Mouse (Mus musculus): ENCODE data around the gene Hivep2. TPM values are rescaled to one million over a fixed set of nuclear protein-coding genes. Genes with fewer than 3 reads are reported as not detected.

The Hivep2 gene
- polyA plus RNA-seq, 1 experiment from 2014 or later, result 8.8 TPM

- in situ Hi-C loops (cut with MboI; ENCODE audit: low pct_unique_long_range_greater_than_20kb), result loop anchor here (5.0 kb wide), 1 partner anchor 51 kb away; the partner anchor contains the start of gene Hivep2
- no peak for DNase-seq (ENCODE audit: low read depth, low spot score)
- no peak for ATAC-seq
- no peaks in the 10 kb centered on the region for H3K27me3 ChIP-seq
- ChIA-PET CTCF (interaction anchor here (1.2 to 2.0 kb wide), 3 partner anchors 7 to 38 kb away, joined by 3 to 8 read pairs (median 4); no protein-coding TSS in a partner anchor), POLR2A (interaction anchor here (1.7 kb wide), 1 partner anchor 22 kb away, joined by 3 read pairs; no protein-coding TSS in a partner anchor)
- TF ChIP-seq CTCF (IDR thresholded peaks at IDR 0.05), result no peak
Observed at GRCm38 (mm10) chr10:14018672-14019071, 52.8 kb downstream of the Hivep2 start.

DNA sequence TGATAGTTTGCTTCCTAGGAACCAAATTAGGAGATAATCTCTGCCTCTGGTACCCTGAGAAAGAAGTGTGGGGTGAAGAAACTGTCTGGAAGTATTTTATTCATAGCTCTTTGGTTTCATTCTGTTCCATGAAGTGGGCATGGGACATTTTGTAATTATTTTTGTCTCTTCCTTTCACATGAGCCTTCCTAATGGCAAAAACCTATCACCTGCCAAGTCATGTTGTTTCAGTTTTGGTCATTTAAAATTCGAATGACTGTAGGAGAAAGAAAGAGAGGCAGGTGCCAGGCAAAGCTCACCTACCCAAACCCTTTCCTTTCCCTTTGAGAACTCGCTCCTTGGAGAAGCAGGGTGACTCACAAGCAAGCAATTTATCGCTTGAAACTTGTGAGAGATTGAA is 53.3 kb downstream of the Hivep2 start:
- POLR2A ChIA-PET, result interaction anchor here (1.7 kb wide), 1 partner anchor 22 kb away, joined by 3 read pairs; no protein-coding TSS in a partner anchor
- ATAC-seq, result no peak
- CTCF ChIA-PET, result interaction anchor here (1.2 to 2.0 kb wide), 3 partner anchors 8 to 38 kb away, joined by 3 to 8 read pairs (median 4); no protein-coding TSS in a partner anchor
- in situ Hi-C loops (cut with MboI; ENCODE audit: low pct_unique_long_range_greater_than_20kb), result loop anchor here (5.0 kb wide), 1 partner anchor 52 kb away; the partner anchor contains the start of gene Hivep2
- H3K27me3 ChIP-seq, result no peaks in the 10 kb centered on the region
- no peak for DNase-seq (ENCODE audit: low read depth, low spot score)
- no peak for TF ChIP-seq CTCF (IDR thresholded peaks at IDR 0.05)

- ATAC-seq (no peak), DNase-seq (ENCODE audit: low read depth, low spot score) (no peak)
- CTCF ChIA-PET, result interaction anchor here (1.5 kb wide), 1 partner anchor 9 kb away, joined by 4 read pairs; no protein-coding TSS in a partner anchor
- no peak for TF ChIP-seq CTCF (IDR thresholded peaks at IDR 0.05)
- in situ Hi-C loops (cut with MboI; ENCODE audit: low pct_unique_long_range_greater_than_20kb), result no loop called here
- H3K27me3 ChIP-seq, result no peaks in the 10 kb centered on the region
- POLR2A ChIA-PET, result no interaction called here
Observed at GRCm38 (mm10) chr10:14020253-14020652, 54.4 kb downstream of the Hivep2 start.

GRCm38 (mm10) chr10:14024971-14025370 is 59.1 kb downstream of the Hivep2 start:
- CTCF ChIA-PET, result no interaction called here
- DNase-seq (ENCODE audit: low read depth, low spot score) (no peak), ATAC-seq (no peak)

GRCm38 (mm10) chr10:14027751-14028150 is 61.9 kb downstream of the Hivep2 start:
- CTCF ChIA-PET, result interaction anchor here (1.4 kb wide), 1 partner anchor 13 kb away, joined by 3 read pairs; no protein-coding TSS in a partner anchor
- in situ Hi-C loops (cut with MboI; ENCODE audit: low pct_unique_long_range_greater_than_20kb), result no loop called here
- H3K27me3 ChIP-seq, result no peaks in the 10 kb centered on the region
- DNase-seq (ENCODE audit: low read depth, low spot score) (no peak), ATAC-seq (no peak)
- no peak for TF ChIP-seq CTCF (IDR thresholded peaks at IDR 0.05)
- POLR2A ChIA-PET, result no interaction called here

More at GRCm38 (mm10) chr10:14024971-14025370, 59.1 kb downstream of the Hivep2 start:
- in situ Hi-C loops (cut with MboI; ENCODE audit: low pct_unique_long_range_greater_than_20kb), result no loop called here
- no peaks in the 10 kb centered on the region for H3K27me3 ChIP-seq
- TF ChIP-seq CTCF (IDR thresholded peaks at IDR 0.05), result no peak
- POLR2A ChIA-PET, result no interaction called here

DNA sequence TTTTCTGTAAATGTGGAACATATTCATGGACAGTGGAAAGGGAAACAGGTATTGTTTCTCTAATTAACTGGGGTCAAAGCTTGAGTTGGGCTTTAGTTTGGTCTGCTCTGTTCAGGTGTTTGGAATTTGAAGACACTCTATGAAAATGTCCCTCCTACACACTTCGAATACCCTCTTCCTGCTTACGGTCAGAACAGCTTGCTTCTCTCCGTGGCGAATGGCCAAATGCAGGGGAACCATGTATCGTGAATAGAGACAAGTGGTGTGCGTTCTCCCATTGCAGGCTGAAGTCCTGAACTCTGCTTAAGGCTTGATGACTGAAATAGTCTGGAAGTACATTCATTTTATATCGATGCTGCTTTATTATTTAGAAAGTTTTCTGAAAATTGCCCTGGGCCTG is 63.1 kb downstream of the Hivep2 start:
- no peak for ATAC-seq
- ChIA-PET POLR2A (interaction anchor here (0.6 kb wide), 1 partner anchor 86 kb away, joined by 3 read pairs; no protein-coding TSS in a partner anchor), CTCF (interaction anchor here (1.4 to 1.6 kb wide), 2 partner anchors 11 to 12 kb away, joined by 3 to 4 read pairs; no protein-coding TSS in a partner anchor)
- in situ Hi-C loops (cut with MboI; ENCODE audit: low pct_unique_long_range_greater_than_20kb), result no loop called here
- DNase-seq (ENCODE audit: low read depth, low spot score), result no peak
- no peak for TF ChIP-seq CTCF (IDR thresholded peaks at IDR 0.05)
- H3K27me3 ChIP-seq, result no peaks in the 10 kb centered on the region

DNA sequence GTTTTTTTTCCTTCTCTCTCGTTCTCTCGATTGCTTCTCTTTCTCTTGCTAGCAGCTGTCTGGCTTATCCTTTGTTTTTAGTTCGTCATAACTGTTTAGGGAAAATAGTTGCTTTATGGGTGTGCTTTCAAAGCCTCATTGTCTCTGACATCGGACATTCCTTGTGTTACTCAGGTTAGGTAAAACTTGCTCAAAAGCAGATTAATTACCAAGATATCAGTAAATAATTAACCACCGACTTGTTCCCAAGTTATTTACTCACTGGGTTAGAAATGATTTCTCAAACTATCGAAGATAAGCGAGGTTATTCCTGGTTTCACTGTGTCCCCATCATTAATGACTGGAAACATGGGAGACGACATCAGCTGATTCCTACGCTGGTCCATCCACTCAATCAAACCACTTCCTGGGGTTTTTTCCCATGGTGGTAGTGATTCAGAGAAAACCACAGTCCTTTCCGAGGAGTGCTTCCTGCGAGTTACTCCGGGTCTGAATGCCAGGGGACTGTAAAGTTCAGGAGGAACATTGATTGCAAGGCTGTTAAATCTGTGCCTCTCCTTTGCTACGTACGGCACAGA is 64.7 kb downstream of the Hivep2 start:
- POLR2A ChIA-PET, result interaction anchor here (1.0 kb wide), 1 partner anchor 25 kb away, joined by 3 read pairs; no protein-coding TSS in a partner anchor
- ATAC-seq, result peak; percentile 51
- in situ Hi-C loops (cut with MboI; ENCODE audit: low pct_unique_long_range_greater_than_20kb), result no loop called here
- CTCF ChIA-PET, result no interaction called here
- no peak for TF ChIP-seq CTCF (IDR thresholded peaks at IDR 0.05)
- DNase-seq (ENCODE audit: low read depth, low spot score), result peak; percentile 30
- no peaks in the 10 kb centered on the region for H3K27me3 ChIP-seq

DNA sequence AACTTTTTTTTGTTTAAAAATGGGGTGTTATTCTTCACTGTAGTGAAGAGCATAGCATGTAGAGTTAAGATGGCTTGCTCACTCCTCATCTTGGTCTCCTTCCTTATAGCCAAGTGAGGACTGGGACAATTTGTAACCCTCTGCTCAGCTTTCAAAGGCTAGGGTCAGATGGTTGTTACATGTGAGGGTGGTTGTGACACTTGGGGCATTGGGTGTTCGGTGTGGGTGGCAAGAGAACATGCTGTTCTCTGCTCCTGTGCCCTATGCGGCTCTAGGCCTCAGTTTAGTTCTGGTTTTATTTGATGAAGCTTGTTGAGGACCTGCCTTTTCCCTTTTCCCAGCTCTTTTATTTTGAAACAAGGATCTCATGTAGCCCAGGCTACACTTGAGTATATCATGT is 66.7 kb downstream of the Hivep2 start:
- ChIA-PET CTCF (interaction anchor here (1.9 kb wide), 1 partner anchor 13 kb away, joined by 8 read pairs; no protein-coding TSS in a partner anchor), POLR2A (no interaction called here)
- no peak for TF ChIP-seq CTCF (IDR thresholded peaks at IDR 0.05)
- no peak for DNase-seq (ENCODE audit: low read depth, low spot score)
- no peak for ATAC-seq
- H3K27me3 ChIP-seq, result no peaks in the 10 kb centered on the region
- in situ Hi-C loops (cut with MboI; ENCODE audit: low pct_unique_long_range_greater_than_20kb), result no loop called here

- CTCF ChIA-PET, result interaction anchor here (1.0 kb wide), 1 partner anchor 25 kb away, joined by 3 read pairs; no protein-coding TSS in a partner anchor
- POLR2A ChIA-PET, result no interaction called here
- no peaks in the 10 kb centered on the region for H3K27me3 ChIP-seq
Observed at GRCm38 (mm10) chr10:14034046-14034445, 68.2 kb downstream of the Hivep2 start.

GRCm38 (mm10) chr10:14034790-14035189 is 68.9 kb downstream of the Hivep2 start:
- CTCF ChIA-PET, result interaction anchor here (1.0 to 1.1 kb wide), 2 partner anchors 10 to 24 kb away, joined by 3 read pairs; no protein-coding TSS in a partner anchor
- no peak for ATAC-seq
- in situ Hi-C loops (cut with MboI; ENCODE audit: low pct_unique_long_range_greater_than_20kb), result no loop called here

More at GRCm38 (mm10) chr10:14034046-14034445, 68.2 kb downstream of the Hivep2 start:
- ATAC-seq (no peak), DNase-seq (ENCODE audit: low read depth, low spot score) (no peak)
- in situ Hi-C loops (cut with MboI; ENCODE audit: low pct_unique_long_range_greater_than_20kb), result no loop called here
- TF ChIP-seq CTCF (IDR thresholded peaks at IDR 0.05), result no peak

DNA sequence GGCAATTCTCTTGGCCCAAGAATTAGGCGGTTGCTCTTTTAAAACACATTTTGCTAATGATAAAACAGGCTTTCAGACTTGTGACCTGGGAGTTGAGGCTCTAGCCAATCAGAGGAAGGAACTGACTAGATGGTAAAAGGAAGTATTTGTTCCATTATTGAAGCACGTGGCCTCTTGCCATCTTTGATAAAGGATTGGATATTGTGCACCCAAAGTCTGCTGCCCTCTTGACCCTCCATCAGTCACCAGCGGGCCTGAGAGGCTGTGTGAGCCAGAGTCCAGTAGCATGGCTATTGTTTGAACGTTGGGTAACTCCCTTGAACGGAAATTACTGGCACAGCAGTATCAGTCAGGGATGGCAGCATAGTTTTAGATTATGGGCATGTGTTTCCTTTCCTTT is 69.7 kb downstream of the Hivep2 start:
- ATAC-seq (no peak), DNase-seq (ENCODE audit: low read depth, low spot score) (no peak)
- no peaks in the 10 kb centered on the region for H3K27me3 ChIP-seq
- TF ChIP-seq CTCF (IDR thresholded peaks at IDR 0.05), result no peak
- in situ Hi-C loops (cut with MboI; ENCODE audit: low pct_unique_long_range_greater_than_20kb), result no loop called here
- CTCF ChIA-PET, result interaction anchor here (1.1 kb wide), 1 partner anchor 9 kb away, joined by 3 read pairs; no protein-coding TSS in a partner anchor
- POLR2A ChIA-PET, result no interaction called here

More at GRCm38 (mm10) chr10:14034790-14035189, 68.9 kb downstream of the Hivep2 start:
- no peak for TF ChIP-seq CTCF (IDR thresholded peaks at IDR 0.05)
- no peak for DNase-seq (ENCODE audit: low read depth, low spot score)
- H3K27me3 ChIP-seq, result no peaks in the 10 kb centered on the region
- POLR2A ChIA-PET, result no interaction called here
